Mouse (Mus musculus): ENCODE results near the gene Dcpp1. TPM values are rescaled to one million over a fixed set of nuclear protein-coding genes. Genes with fewer than 3 reads are reported as not detected.
"Not testable (repeated sequence)": the region's sequence is repeated elsewhere in the genome, so short reads cannot be mapped to it uniquely, and the experiment has no call there.

Dcpp1 gene
- polyA plus RNA-seq, 1 experiment from 2014 or later: not detected

DNA sequence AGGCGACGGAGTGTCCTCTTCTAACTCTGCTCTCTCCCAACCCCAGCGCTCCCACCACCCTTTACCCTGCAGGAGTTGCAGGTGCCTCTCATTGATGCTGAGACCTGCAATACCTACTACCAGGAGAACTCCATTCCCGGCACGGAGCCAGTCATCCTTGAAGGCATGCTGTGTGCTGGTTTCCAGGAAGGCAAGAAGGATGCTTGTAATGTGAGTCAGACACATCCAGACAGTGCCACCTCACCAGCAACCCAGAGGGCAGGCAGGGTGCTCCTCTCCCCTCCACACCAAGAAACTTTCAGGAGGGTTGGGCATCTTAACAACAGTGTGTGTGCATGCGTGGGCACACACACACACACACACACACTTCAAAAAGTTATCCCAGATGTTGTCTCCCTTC lies 23.5 kb upstream of the Dcpp1 start:
- 72% methylated on average over 6 of the region's 6 CpGs for WGBS (ENCODE audit: insufficient replicate concordance)

DNA sequence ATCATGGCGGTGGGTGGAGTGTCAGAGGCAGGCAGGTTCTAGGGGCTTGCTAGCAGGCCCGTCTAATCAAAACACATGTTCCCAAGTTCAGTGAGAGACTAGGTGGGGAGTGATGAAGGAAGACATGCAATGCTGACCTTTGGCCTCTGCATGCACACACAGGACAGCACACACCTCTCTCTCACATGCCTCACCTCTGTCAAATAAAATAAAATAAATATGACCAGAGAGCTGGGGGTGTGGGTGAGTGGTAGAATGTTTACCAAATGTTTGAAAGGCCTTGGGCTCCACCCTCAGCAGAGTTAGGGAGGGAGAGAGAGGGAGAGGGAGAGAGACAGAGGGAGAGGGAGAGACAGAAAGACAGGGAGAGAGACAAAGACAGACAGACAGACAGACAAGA lies 22.8 kb upstream of the Dcpp1 start:
- Histone ChIP-seq H3K4me3 (replicated peaks) (no peak overlapping the region), H3K9ac (no peak overlapping the region), H3K36me3 (no peaks in the 10 kb centered on the region), H3K27ac (no peak overlapping the region), H3K4me2 (no peak overlapping the region), H3K4me1 (replicated peaks) (no peaks in the 10 kb centered on the region), H3K27me3 (no peaks in the 10 kb centered on the region), H3K9me3 (replicated peaks) (no peaks in the 10 kb centered on the region)
- ATAC-seq (ENCODE audit: low read depth) (no peak), DNase-seq (no peak)
- 67% methylated on average over 2 of the region's 2 CpGs for WGBS (ENCODE audit: insufficient replicate concordance)

More for the DNA sequence above, 23.5 kb upstream of the Dcpp1 start:
- ATAC-seq (ENCODE audit: low read depth): no peak
- H3K27me3 ChIP-seq: no peaks in the 10 kb centered on the region
- H3K9ac ChIP-seq: no peak overlapping the region
- H3K4me3 ChIP-seq (replicated peaks): no peak overlapping the region
- no peaks in the 10 kb centered on the region for H3K4me1 ChIP-seq (replicated peaks)
- no peaks in the 10 kb centered on the region for H3K9me3 ChIP-seq (replicated peaks)
- no peak overlapping the region for H3K27ac ChIP-seq
- no peaks in the 10 kb centered on the region for H3K36me3 ChIP-seq
- no peak for DNase-seq
- H3K4me2 ChIP-seq: no peak overlapping the region

- no peaks in the 10 kb centered on the region for H3K27me3 ChIP-seq
- ATAC-seq (ENCODE audit: low read depth): no peak
- H3K9ac ChIP-seq: no peak overlapping the region
- no peaks in the 10 kb centered on the region for H3K36me3 ChIP-seq
- H3K9me3 ChIP-seq (replicated peaks): no peaks in the 10 kb centered on the region
- WGBS (ENCODE audit: insufficient replicate concordance): 59% methylated on average over 4 of the region's 4 CpGs
- DNase-seq: no peak
- no peak overlapping the region for H3K4me3 ChIP-seq (replicated peaks)
- no peak overlapping the region for H3K27ac ChIP-seq
- H3K4me1 ChIP-seq (replicated peaks): no peaks in the 10 kb centered on the region
- no peak overlapping the region for H3K4me2 ChIP-seq
Measured at GRCm38 (mm10) chr17:23862926-23863325, 17.8 kb upstream of the Dcpp1 start.

- H3K27ac ChIP-seq: no peak within 1 kb of the TSS
Measured at GRCm38 (mm10) chr17:23867756-23868155, 12.9 kb upstream of the Dcpp1 start, which contains the start of gene Prss21. TSS of gene Prss21 (plus strand) at chr17:23868056.

GRCm38 (mm10) chr17:23868513-23868912 lies 12.2 kb upstream of the Dcpp1 start:
- 74% methylated on average over 11 of the region's 11 CpGs for WGBS (ENCODE audit: insufficient replicate concordance)
- ATAC-seq (ENCODE audit: low read depth) (no peak), DNase-seq (no peak)
- Histone ChIP-seq H3K27ac (no peak overlapping the region), H3K27me3 (no peaks in the 10 kb centered on the region), H3K36me3 (no peaks in the 10 kb centered on the region), H3K9ac (no peak overlapping the region), H3K9me3 (replicated peaks) (no peaks in the 10 kb centered on the region), H3K4me3 (replicated peaks) (no peak overlapping the region), H3K4me2 (no peak overlapping the region), H3K4me1 (replicated peaks) (no peaks in the 10 kb centered on the region)

More at GRCm38 (mm10) chr17:23867756-23868155, 12.9 kb upstream of the Dcpp1 start, which contains the start of gene Prss21:
- no peak within 1 kb of the TSS for H3K4me3 ChIP-seq (replicated peaks)
- H3K4me1 ChIP-seq (replicated peaks): no peaks in the 10 kb centered on the region
- ATAC-seq (ENCODE audit: low read depth): no peak
- no peak for DNase-seq
- H3K36me3 ChIP-seq: no peaks in the 10 kb centered on the region
- 75% methylated on average over 15 of the region's 15 CpGs for WGBS (ENCODE audit: insufficient replicate concordance)
- no peak within 1 kb of the TSS for H3K4me2 ChIP-seq
- no peak within 1 kb of the TSS for H3K9ac ChIP-seq
- no peaks in the 10 kb centered on the region for H3K27me3 ChIP-seq
- no peaks in the 10 kb centered on the region for H3K9me3 ChIP-seq (replicated peaks)

DNA sequence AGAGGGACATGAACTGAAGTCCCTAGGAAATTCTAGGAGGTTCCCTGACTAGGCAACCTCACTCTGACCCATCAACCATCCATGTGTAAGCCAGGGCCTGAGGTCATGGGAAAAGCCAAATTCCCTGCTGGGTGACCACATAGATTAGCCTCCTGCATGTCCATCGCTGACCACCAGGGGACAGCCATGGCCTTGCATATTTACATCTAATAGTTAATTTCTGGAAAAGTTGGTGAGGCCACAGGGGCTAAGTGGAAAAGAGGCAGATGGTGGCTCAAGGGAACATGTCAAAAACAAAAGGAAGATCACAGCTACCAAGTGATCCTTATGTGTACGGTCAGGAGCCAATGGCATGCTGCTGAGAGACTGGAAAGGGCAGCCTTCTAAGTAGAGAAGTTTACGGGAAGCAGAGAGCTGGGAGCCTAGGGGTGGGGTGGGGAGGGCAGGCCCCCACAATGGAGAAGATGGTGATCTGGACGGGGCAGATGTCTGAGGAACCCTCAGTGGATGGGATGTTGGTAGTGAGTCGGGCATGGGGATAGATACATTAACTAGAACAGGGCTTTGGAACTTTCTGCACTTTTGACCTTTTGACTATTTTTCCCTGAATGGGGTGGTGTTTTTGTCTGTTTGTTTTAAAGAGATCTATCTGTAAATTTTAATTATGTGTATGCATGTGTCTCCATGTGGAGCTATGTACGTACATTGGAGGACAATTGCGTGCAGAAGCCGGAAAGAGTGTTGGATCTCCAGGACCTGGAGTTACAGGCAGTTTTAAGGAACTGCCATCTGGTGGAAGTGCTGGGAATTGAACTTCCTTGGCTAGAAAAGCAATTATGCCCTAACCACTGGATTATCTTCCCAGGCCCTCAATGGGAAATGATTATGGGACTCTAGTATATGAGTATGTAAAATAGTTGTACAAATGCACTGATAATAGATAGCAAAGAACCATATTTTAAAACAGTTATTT lies 6.5 kb upstream of the Dcpp1 start:
- DNase-seq: no peak
- Histone ChIP-seq H3K36me3 (no peaks in the 10 kb centered on the region), H3K9ac (no peak overlapping the region), H3K27me3 (no peaks in the 10 kb centered on the region), H3K4me1 (replicated peaks) (no peaks in the 10 kb centered on the region), H3K4me3 (replicated peaks) (no peak overlapping the region), H3K9me3 (replicated peaks) (no peaks in the 10 kb centered on the region), H3K4me2 (no peak overlapping the region), H3K27ac (no peak overlapping the region)
- ATAC-seq (ENCODE audit: low read depth): no peak
- WGBS (ENCODE audit: insufficient replicate concordance): 38% methylated on average over 8 of the region's 8 CpGs

DNA sequence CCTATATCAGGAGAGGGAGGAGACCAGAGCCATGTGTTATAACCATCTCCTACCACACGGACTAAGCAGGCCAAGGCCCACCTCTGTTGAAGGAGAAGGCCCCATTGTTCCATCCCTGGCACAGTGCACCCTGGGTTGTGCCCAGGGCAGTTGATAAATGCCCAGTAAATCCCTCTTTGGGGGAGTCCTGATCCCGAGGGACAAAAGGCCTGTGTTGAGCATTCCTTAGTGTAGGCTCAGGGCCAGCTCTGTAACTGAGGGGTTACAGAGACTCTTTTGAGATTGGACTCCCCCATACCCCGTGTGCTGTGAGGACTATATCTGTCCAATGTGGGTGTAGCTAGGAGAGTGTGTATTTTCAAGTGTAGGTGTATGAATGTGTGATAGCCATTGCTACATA lies 3.9 kb upstream of the Dcpp1 start:
- Histone ChIP-seq H3K36me3 (no peaks in the 10 kb centered on the region), H3K4me1 (replicated peaks) (no peaks in the 10 kb centered on the region), H3K27ac (no peak overlapping the region), H3K9ac (no peak overlapping the region), H3K27me3 (no peaks in the 10 kb centered on the region), H3K4me2 (no peak overlapping the region), H3K9me3 (replicated peaks) (no peaks in the 10 kb centered on the region), H3K4me3 (replicated peaks) (no peak overlapping the region)
- DNase-seq (no peak), ATAC-seq (ENCODE audit: low read depth) (no peak)
- WGBS (ENCODE audit: insufficient replicate concordance): 36% methylated on average over 3 of the region's 3 CpGs

DNA sequence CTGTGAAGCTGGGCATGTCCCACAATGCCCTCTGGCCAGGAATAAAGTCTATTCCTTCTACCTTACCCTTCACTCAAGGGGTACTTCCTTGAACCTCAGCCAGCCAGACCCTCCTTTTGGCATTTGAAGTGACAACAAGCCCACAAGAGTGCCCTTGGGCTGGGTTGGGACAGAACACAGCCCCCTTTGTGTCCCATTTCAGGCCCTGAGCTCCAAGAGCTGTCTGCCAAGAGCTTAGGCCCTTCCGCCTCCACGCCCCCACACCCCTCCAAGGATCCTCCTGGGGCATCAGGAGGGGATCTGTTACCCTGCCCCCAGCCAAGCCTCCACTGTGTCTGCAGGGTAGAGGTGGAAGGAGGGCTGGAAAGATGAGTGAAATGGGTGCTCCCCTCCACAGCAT lies 3.5 kb upstream of the Dcpp1 start:
- Histone ChIP-seq H3K4me3 (replicated peaks) (no peak overlapping the region), H3K27me3 (no peaks in the 10 kb centered on the region), H3K4me2 (no peak overlapping the region), H3K9ac (no peak overlapping the region), H3K27ac (no peak overlapping the region), H3K9me3 (replicated peaks) (no peaks in the 10 kb centered on the region), H3K4me1 (replicated peaks) (no peaks in the 10 kb centered on the region), H3K36me3 (no peaks in the 10 kb centered on the region)
- no peak for ATAC-seq (ENCODE audit: low read depth)
- 79% methylated on average over 2 of the region's 2 CpGs for WGBS (ENCODE audit: insufficient replicate concordance)
- DNase-seq: no peak

GRCm38 (mm10) chr17:23917158-23917557 lies 36.5 kb downstream of the Dcpp1 start, which contains the start of gene Dcpp3:
TSS of gene Dcpp3 (plus strand) at chr17:23917458.
- H3K36me3 ChIP-seq; H3K9ac ChIP-seq; H3K9me3 ChIP-seq (replicated peaks); H3K27me3 ChIP-seq; H3K27ac ChIP-seq; DNase-seq; H3K4me2 ChIP-seq; H3K4me1 ChIP-seq (replicated peaks); ATAC-seq (ENCODE audit: low read depth); H3K4me3 ChIP-seq (replicated peaks): not testable (repeated sequence)
- 35% methylated on average over 4 of the region's 4 CpGs for WGBS (ENCODE audit: insufficient replicate concordance)

- no peaks in the 10 kb centered on the region for H3K36me3 ChIP-seq
- H3K9me3 ChIP-seq (replicated peaks): no peaks in the 10 kb centered on the region
- H3K9ac ChIP-seq: peak overlapping the region; percentile 72
- WGBS (ENCODE audit: insufficient replicate concordance): under 1% methylated on average over 29 of the region's 29 CpGs
- peak overlapping the region; percentile 81 for H3K27ac ChIP-seq
- peaks cover 14% of the 10 kb centered on the region for H3K4me1 ChIP-seq (replicated peaks)
- peak overlapping the region; percentile 62 for H3K4me3 ChIP-seq (replicated peaks)
- ATAC-seq (ENCODE audit: low read depth) (peak; percentile 96), DNase-seq (peak; percentile 78)
- no peaks in the 10 kb centered on the region; the same call in 1 of the 2 replicates for H3K27me3 ChIP-seq
- peak overlapping the region; percentile 85 for H3K4me2 ChIP-seq
Measured at GRCm38 (mm10) chr17:23924531-23925007, 43.9 kb downstream of the Dcpp1 start.

DNA sequence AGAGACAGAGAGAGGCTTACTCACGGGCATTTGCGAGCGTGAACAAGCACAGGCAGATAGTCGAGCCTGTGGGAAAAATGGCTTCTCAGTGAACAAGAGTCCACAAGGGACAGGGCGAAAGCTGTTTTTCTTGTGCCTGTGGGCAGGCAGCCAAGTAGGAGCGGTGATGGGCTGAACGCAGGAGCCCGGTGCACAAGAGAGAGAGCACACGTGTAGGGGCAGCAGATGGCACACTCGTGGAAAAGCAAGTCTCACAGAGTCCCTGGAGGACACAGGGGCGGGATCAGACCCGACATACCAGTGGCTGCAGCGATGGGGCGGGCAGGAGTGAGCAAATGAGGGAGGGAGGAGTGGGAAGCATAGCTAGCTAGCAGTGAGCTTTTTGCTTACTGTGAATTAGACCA lies 44.4 kb downstream of the Dcpp1 start:
- 1% methylated on average over 14 of the region's 14 CpGs for WGBS (ENCODE audit: insufficient replicate concordance)
- peak overlapping the region; percentile 81 for H3K27ac ChIP-seq
- H3K4me3 ChIP-seq (replicated peaks): peak overlapping the region; percentile 62
- H3K36me3 ChIP-seq: no peaks in the 10 kb centered on the region
- ATAC-seq (ENCODE audit: low read depth) (peak; percentile 59), DNase-seq (peak; percentile 38)
- H3K9me3 ChIP-seq (replicated peaks): no peaks in the 10 kb centered on the region
- peak overlapping the region; percentile 72 for H3K9ac ChIP-seq
- H3K4me1 ChIP-seq (replicated peaks): peaks cover 14% of the 10 kb centered on the region
- peak overlapping the region; percentile 85 for H3K4me2 ChIP-seq
- H3K27me3 ChIP-seq: no peaks in the 10 kb centered on the region; the same call in 1 of the 2 replicates

All from liver, embryonic 13.5 days (tissue).